Mouse (Mus musculus) frontal cortex, adult (tissue): Measurements from ENCODE around the gene Mt1.
A peak's percentile ranks its signal among the peaks of the same experiment; 100 is the strongest.

Experiments used
- ATAC-seq: cut with Nextera tagmentation; 2 replicates; pipeline ENCODE4 v1.9.2; 2017; ENCODE audit warnings: mild to moderate bottlenecking, moderate library complexity, mixed read lengths; ENCODE audit not compliant: low TSS enrichment

The Mt1 gene

DNA sequence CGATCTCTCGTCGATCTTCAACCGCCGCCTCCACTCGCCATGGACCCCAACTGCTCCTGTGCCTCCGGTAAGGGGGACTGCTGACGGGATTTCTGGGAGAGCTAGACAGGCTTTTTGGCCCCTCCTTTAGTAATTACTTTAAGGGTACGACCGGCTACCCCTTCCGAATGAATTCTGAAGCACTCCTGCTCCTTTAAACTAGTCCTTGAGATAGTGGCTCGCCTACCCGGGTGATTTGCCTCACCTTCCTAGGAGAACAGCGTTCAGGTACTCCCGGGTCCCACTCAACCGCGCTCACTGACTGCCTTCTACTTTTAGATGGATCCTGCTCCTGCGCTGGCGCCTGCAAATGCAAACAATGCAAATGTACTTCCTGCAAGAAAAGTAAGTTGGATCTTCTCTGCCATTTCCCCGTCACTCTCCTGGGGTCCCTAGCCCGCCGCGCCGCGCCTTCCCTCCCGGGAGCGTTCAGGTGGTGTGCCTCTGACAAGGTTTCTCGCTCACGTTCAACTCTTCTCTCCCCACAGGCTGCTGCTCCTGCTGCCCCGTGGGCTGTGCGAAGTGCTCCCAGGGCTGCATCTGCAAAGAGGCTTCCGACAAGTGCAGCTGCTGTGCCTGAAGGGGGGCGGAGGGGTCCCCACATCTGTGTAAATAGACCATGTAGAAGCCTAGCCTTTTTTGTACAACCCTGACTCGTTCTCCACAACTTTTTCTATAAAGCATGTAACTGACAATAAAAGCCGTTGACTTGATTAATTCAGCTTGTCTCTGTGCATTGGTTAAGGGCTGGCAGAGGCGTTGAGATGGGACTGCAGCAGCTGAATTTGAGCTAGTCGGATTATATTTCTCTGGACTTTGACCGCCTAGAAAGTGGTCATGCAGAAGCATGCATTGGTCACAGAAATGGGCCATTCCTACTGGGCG is 5.8 kb upstream of the Mt1 start:
- peak; percentile 15 for ATAC-seq

DNA sequence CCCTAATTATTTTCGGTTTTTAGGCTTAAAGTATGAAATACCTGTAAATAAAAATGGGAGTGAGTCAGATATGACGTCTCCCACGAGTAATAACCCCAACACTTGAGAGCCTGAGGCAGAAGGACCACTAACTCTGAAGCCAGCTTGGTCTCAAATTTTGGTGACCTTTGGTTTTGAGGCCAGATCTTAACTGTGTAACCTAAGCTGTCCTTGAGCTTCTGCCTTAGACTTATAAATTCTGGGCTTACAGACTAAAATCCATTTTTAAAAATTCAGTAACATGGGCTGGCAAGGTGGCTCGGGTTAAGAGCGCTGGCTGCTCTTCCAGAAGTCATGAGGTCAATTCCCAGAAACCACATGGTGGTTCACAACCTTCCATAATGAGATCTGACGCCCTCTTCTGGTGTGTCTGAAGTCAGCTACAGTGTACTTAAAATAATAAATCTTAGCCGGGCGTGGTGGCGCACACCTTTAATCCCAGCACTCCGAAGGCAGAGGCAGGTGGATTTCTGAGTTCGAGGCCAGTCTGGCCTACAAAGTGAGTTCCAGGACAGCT is 5.0 kb upstream of the Mt1 start:
- no peak for ATAC-seq

DNA sequence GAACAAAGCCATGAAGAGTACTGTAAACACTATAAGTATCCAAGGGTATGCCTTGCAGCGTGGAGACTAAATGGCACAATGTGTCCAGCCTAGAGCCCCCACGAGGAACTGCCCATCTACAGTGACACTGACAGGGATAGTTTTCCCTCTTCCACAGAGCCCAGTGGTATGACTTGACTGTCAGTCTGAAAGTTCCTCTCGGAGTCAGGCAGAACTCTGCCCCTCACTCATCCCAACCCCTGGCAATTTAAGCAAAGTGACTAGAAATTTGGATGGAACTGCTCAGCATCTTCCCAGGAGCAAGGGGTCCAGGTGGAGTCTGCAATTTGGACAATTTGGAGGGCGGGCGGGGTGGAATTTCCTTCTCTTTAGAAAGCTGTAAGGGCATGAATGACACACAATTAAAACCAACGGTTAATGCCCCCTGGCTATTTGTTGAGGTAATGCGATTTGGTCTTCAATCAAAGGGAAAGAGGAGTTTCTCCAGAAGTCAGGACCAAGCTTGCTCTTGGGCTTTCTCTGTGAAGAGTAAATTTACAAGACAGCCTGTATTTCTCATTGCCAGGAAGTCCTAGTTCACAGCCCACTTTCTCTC is 4.2 kb upstream of the Mt1 start:
- ATAC-seq: no peak

DNA sequence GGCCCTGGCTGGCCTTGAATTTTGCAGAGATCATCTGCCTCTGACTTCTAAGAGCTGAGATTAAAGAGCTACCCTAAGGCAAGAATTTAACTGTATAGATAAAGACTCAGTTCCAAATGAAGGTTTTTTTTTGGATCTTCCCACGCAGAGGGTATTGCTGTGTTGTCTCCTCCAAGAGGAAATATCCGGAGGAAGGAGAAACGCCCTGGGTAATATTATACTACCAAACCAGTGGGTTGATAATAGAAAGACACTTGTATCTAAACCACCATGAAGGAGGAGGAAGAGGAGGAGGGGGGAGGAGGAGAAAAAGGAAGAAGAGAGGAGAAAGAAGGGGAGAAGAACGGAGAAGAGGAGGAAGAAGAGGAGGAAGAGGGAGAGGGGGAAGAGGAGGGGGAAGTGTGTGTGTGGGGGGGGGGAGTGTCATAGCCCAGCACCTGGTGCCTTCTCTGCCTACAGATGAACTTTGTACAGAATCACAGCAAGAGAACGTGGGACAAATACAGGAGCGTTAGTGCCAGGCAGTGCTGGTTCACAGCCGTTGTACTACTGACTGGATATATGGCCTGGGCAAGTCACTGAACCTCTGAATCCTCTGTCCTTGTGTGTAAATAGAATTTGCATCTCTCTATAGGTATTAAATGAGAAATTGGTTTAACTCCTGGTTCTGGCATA is 1.0 kb upstream of the Mt1 start:
- ATAC-seq: no peak

DNA sequence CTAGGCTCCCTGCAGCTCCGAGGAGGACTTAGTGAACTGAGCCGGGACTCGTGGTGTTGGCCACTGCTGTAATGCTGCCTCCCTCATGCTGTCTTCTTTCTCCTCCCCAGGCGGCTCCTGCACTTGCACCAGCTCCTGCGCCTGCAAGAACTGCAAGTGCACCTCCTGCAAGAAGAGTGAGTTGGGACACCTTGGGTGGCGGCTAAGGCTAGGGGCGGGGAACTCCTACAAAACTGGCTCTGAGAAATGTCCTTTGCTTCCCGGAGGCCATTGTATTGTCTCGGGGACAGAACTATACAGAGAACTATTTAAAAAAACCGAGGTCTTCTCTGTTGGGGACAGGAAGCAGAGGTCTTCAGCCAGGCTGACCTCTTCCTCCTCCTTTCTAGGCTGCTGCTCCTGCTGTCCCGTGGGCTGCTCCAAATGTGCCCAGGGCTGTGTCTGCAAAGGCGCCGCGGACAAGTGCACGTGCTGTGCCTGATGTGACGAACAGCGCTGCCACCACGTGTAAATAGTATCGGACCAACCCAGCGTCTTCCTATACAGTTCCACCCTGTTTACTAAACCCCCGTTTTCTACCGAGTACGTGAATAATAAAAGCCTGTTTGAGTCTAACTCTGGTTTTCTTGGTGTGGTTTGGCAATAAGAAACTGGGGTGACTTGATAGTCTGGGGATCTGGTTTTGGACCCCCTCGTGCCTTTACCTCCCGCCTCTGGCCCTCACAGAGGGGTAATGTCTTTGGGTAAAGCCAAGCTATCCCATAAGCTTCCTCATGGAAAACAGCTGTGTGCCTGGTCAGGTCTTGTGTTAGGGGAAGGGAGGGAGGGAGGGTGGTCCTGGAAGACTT is 1.1 kb downstream of the Mt1 start:
- ATAC-seq: peak; percentile 35; the same call in 1 of the 2 replicates

DNA sequence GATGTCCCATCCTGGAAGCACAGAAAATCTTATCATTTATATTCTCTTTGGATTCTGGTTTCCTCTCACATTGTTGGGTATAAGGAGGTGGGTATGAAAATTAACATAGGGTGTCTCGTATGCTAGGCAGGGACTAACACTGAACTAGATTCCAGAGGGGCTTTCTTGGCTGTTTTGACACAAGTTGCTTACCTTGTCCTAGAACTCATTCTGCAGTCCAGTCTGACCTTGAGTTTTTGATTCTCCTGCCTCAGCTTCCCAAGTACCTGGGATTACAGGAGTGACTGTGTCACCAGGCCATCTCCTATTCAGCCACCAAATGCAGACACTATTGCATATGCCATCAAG is 1.7 kb downstream of the Mt1 start:
- ATAC-seq: no peak

DNA sequence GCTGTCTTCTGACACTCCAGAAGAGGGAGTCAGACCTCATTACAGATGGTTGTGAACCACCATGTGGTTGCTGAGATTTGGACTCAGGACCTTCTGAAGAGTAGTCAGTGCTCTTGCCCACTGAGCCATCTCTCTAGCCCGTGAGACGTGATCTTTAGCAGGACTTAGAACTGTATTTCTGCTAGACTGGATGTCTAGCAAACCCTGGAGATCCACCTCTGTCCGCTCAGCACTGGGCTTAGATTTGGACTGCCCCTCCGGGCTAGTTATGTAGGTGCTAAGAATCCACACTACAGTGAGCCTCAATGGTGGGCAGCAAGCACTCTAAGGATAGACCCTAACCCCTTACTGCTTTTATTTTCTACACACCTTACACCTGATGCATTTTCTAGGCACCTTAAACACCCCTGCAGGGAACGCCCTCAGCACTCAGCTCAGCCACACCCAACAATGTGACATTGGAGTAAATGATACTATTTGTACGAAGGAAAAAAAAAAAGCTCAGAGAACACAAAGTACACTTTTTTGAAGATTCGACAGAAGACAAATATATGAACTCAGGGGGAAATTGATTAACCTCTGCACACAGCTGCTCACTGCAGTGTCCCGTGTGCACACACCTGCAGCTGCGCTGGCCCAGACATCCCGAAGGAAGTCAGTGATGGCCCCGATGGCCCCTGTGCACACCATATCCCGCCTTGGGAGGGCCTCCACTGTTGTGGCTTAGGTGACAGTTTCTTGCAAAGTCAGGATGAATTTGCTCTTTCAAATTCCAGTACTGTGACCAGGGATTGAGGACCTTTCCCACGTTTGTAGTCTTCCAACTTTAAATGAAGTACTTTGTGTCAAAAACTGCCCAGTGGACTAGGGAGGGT is 3.4 kb downstream of the Mt1 start:
- ATAC-seq: no peak

DNA sequence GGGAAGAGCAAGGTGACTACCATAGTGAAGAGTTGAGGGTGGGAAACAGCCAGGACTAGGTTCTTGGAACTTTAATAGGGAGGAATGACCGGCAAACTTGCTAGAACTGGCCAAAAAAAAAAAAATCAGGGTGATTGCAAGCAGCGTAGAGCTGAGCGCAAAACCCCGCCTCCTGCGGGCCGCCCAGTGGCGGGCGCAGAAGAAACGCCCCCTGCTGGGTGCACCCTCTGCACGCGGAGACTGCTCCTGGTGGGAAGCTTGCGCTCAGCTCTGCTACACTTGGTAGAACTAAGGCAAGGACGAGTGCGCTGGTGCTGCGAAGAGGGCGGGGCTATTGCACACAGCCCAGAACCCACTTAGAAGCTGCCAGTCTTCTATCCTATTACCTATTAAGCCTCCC is 4.2 kb downstream of the Mt1 start:
- ATAC-seq: peak; percentile 64

DNA sequence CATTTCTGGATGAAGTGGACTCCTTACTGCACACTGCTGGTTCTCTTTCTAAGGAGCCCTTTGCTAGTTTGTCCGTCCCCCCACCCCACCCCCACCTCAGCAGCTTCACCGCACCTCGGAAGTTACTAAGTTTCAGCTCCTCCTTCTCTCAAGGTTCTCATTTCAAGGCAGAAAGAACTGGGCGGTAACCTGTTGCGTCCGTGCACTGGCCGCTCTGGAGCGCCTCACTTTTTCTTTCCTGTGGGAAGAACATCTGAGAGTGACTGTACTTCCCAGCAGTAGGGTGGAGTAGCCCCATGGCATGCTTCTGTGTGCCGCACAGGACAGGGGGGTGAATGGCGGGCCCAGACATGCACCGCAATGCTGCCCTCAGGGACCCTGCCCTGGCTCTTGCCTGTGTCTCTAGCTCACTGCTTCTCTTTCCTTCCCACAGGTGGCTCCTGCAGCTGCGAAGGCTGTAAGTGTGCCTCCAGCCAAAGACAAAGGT is 5.5 kb downstream of the Mt1 start:
- ATAC-seq: no peak

DNA sequence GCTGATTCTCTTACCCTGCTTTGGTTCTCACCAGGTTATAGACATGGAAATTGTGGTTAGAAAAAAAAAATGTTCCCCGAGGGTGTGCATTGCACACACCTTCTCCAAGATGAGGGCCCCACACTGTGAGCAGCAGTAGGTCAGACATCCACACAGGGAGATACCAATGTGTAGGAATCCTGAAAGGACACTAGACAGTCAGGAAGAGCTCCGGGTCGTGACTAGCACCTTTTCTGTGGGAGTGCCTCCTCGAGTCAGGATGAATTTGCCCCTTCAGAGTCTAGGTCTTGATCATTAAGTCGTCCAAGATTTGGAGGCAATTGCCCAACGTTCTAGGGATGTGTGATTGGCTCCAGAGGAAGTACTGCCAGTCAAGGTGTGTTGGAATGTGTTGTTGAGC is 6.9 kb downstream of the Mt1 start:
- ATAC-seq: no peak

DNA sequence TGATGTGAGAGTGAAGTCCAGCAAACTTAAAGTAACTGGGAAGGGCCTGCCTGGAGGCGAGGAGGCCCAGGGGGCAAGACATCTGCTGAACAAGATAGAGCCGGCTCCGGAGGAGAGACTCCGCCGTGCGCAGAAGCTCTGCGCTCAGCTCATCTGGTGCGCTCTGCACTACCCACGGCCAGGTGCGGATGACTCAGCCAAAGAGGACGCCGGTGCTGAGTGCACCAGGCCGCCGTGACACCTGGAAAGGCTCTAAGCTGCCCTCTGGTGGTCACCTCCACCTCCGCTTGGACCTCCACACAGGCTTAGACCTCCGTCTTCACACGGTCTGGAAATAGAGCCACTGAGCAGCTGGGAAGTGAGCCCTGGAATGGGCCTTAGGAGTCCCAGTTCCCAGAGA is 7.7 kb downstream of the Mt1 start:
- ATAC-seq: 0 out of 2 replicates have a peak, but pooled peaks have one; percentile 8

DNA sequence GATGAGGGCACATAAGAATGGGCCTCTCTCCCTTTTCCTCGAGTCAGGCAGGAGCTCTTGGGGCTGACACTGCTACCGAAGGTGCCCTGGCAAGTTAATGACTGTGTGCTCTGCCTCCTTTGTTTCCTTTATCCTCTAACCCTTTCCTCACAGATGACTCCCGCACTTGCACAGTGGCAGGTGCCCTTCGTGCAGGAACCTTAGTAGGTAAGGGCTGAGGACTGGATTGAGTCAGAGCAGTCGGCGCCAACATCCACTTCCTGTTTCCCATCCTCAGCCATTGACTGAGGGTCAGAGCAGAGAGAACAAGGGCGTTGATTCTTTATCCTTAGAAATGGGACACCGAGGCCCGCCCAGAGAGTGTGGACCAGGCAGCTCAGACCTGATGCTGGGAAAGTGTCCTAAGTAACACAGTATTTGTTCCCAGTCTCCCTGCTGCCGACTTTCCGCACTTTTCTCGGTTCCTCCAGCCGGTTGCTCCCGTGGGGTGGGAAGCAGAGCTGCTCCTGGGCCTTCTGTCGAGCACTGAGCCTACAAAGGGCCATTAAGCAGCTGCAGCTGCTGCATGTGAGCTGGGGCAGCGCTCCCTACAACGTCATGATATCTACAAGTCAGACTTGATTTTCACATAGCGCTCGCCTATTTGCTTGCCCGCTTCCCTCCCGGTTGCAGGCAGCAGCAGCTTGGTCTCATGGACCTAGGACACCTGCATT is 8.6 kb downstream of the Mt1 start:
- no peak for ATAC-seq

DNA sequence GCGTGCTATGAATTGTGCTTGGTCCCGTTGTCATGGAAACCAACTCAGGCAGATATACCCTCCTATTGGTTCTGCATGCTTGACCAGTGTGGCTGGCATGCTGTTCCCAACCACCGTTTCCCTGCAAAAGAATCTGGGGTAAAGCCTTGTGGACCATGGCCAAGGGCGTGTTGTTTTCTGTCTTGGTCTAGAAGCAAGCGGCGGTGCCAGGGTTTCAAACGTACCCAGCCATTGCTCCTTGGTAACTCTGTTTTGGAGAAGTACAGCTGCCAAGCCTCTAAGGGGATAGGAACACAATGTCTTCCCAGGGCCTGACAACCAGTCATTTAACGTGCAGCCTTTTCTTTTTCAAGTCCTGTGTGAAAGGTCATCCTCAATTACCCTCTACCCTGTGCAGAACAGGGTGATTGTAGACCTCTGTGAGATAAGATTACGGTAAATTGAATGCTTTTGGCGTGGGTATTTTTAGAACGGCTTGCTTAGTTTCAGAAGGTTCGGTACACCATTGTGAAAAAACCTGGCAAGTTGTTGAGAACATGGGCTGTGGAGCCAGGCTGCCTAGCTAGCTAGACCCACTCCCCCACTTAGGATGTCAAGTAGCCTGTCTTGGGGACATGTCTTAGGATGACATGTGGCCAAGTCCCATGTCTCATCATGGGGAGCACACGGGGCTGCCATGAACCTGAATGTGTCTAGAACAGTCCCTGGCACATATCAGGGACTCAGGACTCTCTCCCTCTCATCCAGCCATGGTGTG is 10.6 kb downstream of the Mt1 start:
- peak; percentile 35 for ATAC-seq

DNA sequence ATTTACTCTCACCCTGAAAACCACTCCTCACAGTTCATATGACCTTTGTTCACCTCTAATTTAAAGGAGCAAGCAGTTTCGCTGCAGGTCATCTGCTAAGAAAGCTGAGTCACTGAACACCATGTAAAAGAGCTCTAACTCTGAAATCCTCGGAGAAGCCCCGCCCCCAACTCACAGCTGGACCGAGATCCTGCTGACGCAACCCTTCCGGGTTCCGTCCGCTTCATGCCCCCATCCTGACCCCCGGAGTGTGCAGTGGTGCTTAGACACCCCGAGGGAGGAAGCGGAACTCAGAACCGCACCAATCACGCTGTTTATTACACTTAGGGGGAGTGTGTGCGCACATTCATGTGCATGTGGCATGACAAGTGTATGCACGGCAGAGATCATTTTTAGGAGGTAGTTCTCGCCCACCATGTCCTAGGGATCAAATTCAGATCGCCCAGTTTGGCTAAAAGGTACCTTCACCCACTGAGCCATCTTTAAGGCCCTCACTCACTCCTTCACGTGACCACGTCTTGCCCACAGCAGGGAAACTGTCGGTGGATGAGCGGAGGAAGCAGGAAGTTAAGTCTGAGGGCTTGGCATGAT is 12.3 kb downstream of the Mt1 start:
- no peak for ATAC-seq

DNA sequence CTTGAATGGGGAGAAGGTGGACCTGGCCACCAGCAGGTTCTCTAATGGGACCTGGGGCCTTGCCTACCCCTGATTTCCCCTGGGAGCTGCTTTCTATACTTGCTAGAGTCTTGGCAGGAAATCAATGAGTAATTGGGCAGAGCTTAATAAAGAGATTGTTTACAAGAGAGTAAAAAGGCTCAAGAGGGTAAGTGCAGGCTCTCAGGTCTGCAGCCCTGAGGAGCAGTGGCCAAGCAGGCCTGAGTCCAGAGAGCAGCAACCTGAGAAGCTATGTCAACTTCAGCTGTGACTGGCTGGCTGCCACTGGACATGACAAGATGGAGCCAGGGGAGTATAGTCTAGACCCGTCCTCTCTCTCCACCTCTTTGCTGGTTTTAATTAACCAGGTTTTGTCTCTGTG is 14.0 kb downstream of the Mt1 start:
- no peak for ATAC-seq

DNA sequence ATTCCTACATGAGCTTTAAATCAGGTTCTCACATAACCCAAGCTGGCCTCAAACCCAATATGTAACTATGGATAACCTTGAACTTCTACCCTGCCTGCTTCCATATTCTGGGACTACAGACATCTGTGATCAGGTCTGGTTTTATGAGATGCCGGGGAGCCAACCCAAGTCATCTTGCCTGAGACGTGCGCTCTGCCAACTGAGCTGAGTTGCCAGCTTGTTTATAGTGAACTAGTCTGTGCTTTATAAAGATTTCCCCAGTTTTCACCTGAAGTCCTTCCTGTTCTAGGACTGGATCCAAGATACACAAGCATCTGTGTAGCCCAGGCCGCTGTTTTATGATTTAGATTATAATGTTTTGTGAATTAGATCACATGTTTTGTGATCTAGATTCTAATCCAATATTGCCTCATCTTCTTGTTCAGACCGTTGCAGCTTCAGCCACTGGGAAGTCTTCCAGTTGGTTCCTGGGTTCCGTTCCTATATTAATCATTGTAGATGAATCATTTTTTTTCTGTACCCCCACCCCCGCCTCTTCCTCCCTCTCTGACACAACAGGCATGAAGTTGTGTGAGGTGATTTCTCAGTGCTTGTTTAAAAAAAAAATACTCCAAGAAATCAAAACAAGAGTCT is 15.8 kb downstream of the Mt1 start:
- ATAC-seq: peak; percentile 71

DNA sequence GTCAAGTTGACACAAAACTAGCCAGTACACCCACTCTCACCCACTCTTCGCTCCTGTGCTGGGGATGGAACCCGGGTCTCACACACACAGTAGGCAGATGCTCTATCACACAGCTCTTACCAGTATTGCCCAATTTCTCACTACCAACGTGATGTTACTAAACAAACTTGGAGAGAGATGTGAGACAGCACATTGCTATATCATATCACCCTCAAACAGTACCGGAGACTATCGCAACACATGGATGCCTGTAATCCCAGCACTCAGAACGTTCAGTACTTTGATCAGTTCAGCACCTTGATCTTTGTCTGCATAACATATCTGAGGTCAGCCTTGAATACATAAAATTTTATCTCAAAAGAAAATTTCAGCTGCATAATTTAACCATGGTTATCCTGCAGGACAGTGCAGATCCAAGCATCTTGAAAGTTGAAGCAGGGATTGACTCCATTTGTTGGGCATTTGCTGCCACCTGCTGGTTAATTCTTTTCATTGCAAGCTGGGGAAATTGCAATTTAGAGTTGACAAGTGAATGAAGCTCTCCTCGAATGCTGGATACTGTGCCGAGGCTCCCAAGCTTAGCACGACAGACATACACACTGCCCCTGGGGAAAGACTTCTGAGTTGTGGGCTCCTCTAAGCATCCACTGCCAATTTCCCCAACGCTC is 20.5 kb downstream of the Mt1 start:
- peak; percentile 83 for ATAC-seq

DNA sequence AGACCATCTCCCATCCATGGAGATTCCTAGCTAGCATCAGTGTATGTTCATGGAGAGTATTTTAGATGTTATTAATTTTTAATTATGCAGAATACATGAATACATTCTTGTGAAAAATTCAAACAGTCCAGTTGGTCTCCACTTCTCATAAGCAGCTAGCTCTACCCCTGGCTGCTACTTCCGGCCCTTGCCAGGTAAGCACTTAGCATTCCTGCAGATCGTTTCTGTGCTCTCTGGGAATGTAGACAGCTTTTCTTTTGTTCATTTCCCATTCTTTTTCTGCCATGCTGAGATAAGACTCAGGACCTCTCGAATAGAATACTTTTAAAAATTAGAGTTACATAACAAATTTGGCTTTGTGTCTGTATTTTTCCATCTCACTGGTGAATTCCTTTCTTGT is 25.2 kb downstream of the Mt1 start:
- ATAC-seq: no peak
